Mouse (Mus musculus): Measurements from ENCODE around the gene Pwwp2b. TPM values are rescaled to one million over a fixed set of nuclear protein-coding genes. Genes with fewer than 3 reads are reported as not detected.

Gene Pwwp2b
- polyA plus RNA-seq (2016; fragmentation: Nextera tagmentation; extraction: Ambion mirVana), result 9.6 and 10.0 TPM in 2 replicates

DNA sequence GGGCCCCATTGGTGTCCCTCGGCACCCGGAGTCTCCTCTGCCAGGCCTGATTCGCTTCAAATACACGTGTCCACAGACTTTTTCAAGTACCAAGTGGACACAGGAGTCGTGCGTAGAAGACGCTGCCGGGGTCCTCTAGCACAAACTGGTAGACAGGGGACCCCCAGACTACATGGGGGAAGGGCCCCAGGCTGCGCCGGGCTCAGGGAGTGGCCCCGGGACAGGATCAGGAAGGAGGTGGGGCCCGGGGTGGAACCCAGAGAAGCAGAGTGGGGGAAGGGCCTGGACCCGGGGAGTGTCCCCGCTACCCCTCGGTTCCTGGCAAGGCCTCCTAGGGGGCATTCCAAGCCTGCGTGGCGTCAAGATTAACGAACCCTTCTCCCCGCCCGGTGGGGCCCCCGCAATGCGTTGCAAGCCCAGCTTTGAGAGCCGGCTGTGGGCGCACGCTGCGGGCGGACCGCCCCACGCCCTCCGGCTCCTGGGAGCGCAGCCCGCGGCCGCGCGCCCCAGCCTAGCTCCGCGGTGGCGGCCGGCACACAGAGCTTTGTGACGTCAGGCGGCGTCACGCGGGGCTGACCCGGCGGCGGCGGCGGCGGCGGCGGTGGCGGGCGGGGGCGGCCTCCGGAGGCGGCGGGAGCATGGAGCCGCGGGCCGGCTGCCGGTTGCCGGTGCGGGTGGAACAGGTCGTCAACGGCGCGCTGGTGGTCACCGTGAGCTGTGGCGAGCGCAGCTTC lies at the start of gene Pwwp2b:
Gene Pwwp2b (plus strand): TSS at position 602 of the 734 bp plus-strand sequence.
- Histone ChIP-seq H3K4me2 (peak within 1 kb of the TSS; percentile 94), H3K27ac (peak within 1 kb of the TSS; percentile 76), H3K9ac (replicated peaks) (peak within 1 kb of the TSS; percentile 84), H3K9me3 (no peaks in the 10 kb centered on the region), H3K4me3 (replicated peaks) (peak within 1 kb of the TSS; percentile 69), H3K36me3 (no peaks in the 10 kb centered on the region), H3K27me3 (peaks cover 35% of the 10 kb centered on the region), H3K4me1 (replicated peaks) (peaks cover 50% of the 10 kb centered on the region)
- peak; percentile 66 for ATAC-seq (ENCODE audit: insufficient number of reproducible peaks, insufficient read depth, low FRiP score, low TSS enrichment, low read depth)
- WGBS, result under 1% methylated on average over 66 of the region's 72 CpGs

DNA sequence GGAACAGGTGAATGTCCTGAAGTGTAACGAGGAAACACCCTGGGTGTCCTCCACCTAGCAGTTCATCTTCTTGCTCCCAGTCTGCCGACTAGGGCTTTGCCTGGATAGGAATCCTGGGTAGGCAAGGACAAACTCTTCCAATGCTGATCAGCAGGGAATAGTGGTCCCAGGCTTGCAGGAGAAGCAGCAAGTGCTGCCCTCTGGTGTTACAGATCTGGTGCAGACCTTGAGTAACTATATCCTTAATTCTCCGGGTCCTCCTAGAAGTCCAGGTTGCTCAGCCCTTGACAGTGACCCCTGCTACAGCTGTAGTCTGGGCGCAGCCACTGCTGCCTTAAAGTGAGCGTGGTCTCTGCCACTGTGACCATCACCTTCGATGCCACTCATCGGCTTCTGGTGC lies 48.2 kb upstream of the Pwwp2b start:
- Histone ChIP-seq H3K9me3 (no peaks in the 10 kb centered on the region), H3K27me3 (peaks cover 8% of the 10 kb centered on the region), H3K4me3 (replicated peaks) (no peak overlapping the region), H3K36me3 (no peaks in the 10 kb centered on the region), H3K4me1 (replicated peaks) (no peaks in the 10 kb centered on the region), H3K27ac (no peak overlapping the region), H3K4me2 (no peak overlapping the region), H3K9ac (replicated peaks) (no peak overlapping the region)
- WGBS, result 32% methylated on average over 7 of the region's 7 CpGs
- ATAC-seq (ENCODE audit: insufficient number of reproducible peaks, insufficient read depth, low FRiP score, low TSS enrichment, low read depth), result no peak; the same call in 1 of the 2 replicates

- WGBS, result 57% methylated on average over 6 of the region's 6 CpGs
- Histone ChIP-seq H3K4me2 (no peak overlapping the region), H3K27ac (no peak overlapping the region), H3K4me1 (replicated peaks) (no peaks in the 10 kb centered on the region), H3K4me3 (replicated peaks) (no peak overlapping the region), H3K9me3 (no peaks in the 10 kb centered on the region), H3K36me3 (no peaks in the 10 kb centered on the region), H3K27me3 (peaks cover 8% of the 10 kb centered on the region), H3K9ac (replicated peaks) (no peak overlapping the region)
- ATAC-seq (ENCODE audit: insufficient number of reproducible peaks, insufficient read depth, low FRiP score, low TSS enrichment, low read depth), result no peak
These were observed 47.1 kb upstream of the Pwwp2b start for GRCm38 (mm10) chr7:139201209-139201608.

- no peaks in the 10 kb centered on the region for H3K36me3 ChIP-seq
- 24% methylated on average over 7 of the region's 7 CpGs for WGBS
- no peaks in the 10 kb centered on the region for H3K9me3 ChIP-seq
- no peak overlapping the region for H3K27ac ChIP-seq
- peaks cover 5% of the 10 kb centered on the region; the same call in 1 of the 2 replicates for H3K4me1 ChIP-seq (replicated peaks)
- H3K4me3 ChIP-seq (replicated peaks), result no peak overlapping the region
- H3K9ac ChIP-seq (replicated peaks), result no peak overlapping the region
- ATAC-seq (ENCODE audit: insufficient number of reproducible peaks, insufficient read depth, low FRiP score, low TSS enrichment, low read depth), result no peak
- H3K4me2 ChIP-seq, result no peak overlapping the region
- H3K27me3 ChIP-seq, result peaks cover 5% of the 10 kb centered on the region; the same call in 1 of the 2 replicates
These were observed 40.1 kb upstream of the Pwwp2b start for GRCm38 (mm10) chr7:139208023-139208772.

DNA sequence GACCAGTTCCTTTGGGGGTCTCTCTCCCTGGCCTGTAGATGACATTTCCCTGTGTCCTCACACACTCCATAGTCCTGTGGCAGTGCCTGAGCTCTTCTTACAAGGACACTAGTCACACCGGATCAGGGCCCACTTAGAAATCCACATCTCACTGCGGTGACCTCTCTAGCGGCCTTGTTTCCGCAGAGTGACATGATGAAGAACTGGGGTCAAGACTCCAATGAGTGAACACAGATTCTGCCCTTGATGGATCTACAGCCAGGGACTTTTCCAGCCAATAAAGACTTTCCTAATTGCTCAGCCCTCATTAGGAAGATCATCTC lies 39.5 kb upstream of the Pwwp2b start:
- Histone ChIP-seq H3K4me1 (replicated peaks) (peaks cover 5% of the 10 kb centered on the region), H3K27ac (no peak overlapping the region), H3K36me3 (no peaks in the 10 kb centered on the region), H3K9me3 (no peaks in the 10 kb centered on the region), H3K27me3 (peaks cover 5% of the 10 kb centered on the region; the same call in 1 of the 2 replicates), H3K4me2 (no peak overlapping the region), H3K9ac (replicated peaks) (no peak overlapping the region), H3K4me3 (replicated peaks) (no peak overlapping the region)
- WGBS, result 52% methylated on average over 4 of the region's 4 CpGs
- no peak for ATAC-seq (ENCODE audit: insufficient number of reproducible peaks, insufficient read depth, low FRiP score, low TSS enrichment, low read depth)

GRCm38 (mm10) chr7:139211761-139212160 lies 36.5 kb upstream of the Pwwp2b start:
- Histone ChIP-seq H3K27me3 (peaks cover 4% of the 10 kb centered on the region; the same call in 1 of the 2 replicates), H3K4me1 (replicated peaks) (peaks cover 5% of the 10 kb centered on the region), H3K9me3 (no peaks in the 10 kb centered on the region), H3K4me3 (replicated peaks) (no peak overlapping the region), H3K27ac (no peak overlapping the region), H3K4me2 (no peak overlapping the region), H3K36me3 (no peaks in the 10 kb centered on the region), H3K9ac (replicated peaks) (no peak overlapping the region)
- WGBS, result 76% methylated on average over 6 of the region's 6 CpGs
- no peak for ATAC-seq (ENCODE audit: insufficient number of reproducible peaks, insufficient read depth, low FRiP score, low TSS enrichment, low read depth)

DNA sequence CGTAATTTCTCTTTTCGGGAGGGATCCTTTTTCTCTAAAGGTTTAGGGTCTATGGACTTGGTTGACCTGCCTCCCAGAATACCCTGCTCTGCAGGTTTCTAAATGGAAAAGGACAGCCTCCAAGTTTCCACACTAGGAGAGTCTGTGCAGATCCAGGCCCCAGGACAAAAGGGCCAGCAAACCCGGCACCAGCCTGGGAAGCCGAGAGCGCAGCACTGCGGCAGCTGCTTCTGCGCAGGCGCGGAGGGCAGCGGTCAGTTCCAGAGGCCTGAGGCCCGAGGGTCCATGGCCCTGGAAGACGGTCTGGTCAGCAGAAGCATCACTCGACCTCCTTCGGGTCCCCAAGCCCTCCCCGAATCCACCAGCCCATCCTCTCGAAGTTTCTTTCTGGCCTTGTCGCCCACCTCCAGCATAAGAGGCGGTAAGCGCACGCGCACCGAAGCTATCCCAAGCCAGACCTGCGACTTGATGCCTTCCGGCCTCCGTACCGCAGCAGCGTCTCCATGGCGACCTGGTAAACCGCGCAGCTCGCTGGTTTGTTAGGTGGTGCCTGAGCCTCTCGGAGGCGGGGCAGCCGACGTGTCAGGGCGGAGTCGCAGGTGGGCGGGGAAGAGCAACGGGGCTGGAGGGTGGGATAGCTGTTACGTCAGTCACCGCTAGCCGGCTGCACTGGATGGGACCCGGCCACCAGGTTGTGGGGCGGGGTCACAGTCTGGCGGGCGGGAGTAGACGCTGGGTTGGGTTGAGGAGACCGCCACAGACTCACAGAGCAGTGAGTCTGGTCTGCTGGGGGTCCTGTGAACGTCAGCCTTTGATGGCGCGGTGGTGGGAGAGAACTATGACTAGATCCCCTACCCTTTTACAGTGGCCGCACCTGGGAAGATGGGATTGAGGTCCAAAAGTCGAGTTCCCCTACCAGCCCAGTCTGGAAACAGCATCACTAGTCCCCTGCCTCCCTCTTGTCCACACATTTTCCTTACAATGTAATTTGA lies 35.2 kb upstream of the Pwwp2b start, which contains the start of the genes Lrrc27 and Stk32c:
Gene Lrrc27 (plus strand): TSS at position 235 of the 992 bp plus-strand sequence.
Gene Stk32c (minus strand): TSS at position 554 of the 992 bp plus-strand sequence.
- WGBS, result 2% methylated on average over 53 of the region's 53 CpGs
- peak within 1 kb of the TSS; percentile 58 for H3K4me2 ChIP-seq

DNA sequence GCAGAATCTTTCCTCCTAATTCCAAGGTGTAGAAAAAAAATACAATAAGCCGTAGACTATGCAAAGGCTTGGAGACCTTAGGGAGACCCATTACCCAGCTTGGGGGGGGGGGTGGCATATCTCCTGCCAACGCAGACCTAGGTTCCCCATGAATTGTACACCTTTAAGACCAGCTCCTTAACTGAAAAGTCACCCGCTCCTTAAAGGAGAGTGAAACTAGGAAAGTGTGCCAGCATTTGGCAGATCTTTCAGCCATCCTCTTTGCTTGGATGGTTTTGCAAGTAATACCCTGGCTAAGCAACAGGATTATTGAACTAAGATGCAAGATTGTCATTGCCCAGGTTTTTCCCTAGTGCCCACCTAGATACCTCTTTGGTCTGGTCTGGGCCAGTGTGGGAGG lies 34.5 kb upstream of the Pwwp2b start:
- H3K4me1 ChIP-seq (replicated peaks), result peaks cover 13% of the 10 kb centered on the region
- H3K36me3 ChIP-seq, result no peaks in the 10 kb centered on the region
- H3K27me3 ChIP-seq, result no peaks in the 10 kb centered on the region
- 0 out of 2 replicates have a peak, but pooled peaks have one; percentile 1 for ATAC-seq (ENCODE audit: insufficient number of reproducible peaks, insufficient read depth, low FRiP score, low TSS enrichment, low read depth)
- H3K9me3 ChIP-seq, result no peaks in the 10 kb centered on the region
- peak overlapping the region; percentile 40; the same call in 1 of the 2 replicates for H3K9ac ChIP-seq (replicated peaks)
- H3K27ac ChIP-seq, result no peak overlapping the region
- H3K4me2 ChIP-seq, result peak overlapping the region; percentile 58
- 61% methylated on average over 3 of the region's 3 CpGs for whole genome bisulfite sequencing
- H3K4me3 ChIP-seq (replicated peaks), result peak overlapping the region; percentile 59

More for the DNA sequence above, 35.2 kb upstream of the Pwwp2b start, which contains the start of the genes Lrrc27 and Stk32c:
- Histone ChIP-seq H3K4me3 (replicated peaks) (peak within 1 kb of the TSS; percentile 59), H3K27ac (peak within 1 kb of the TSS; percentile 88), H3K27me3 (no peaks in the 10 kb centered on the region), H3K4me1 (replicated peaks) (peaks cover 10% of the 10 kb centered on the region), H3K9me3 (no peaks in the 10 kb centered on the region), H3K36me3 (no peaks in the 10 kb centered on the region), H3K9ac (replicated peaks) (peak within 1 kb of the TSS; percentile 75)
- peak; percentile 97 for ATAC-seq (ENCODE audit: insufficient number of reproducible peaks, insufficient read depth, low FRiP score, low TSS enrichment, low read depth)

- H3K27ac ChIP-seq, result no peak overlapping the region
- no peaks in the 10 kb centered on the region for H3K36me3 ChIP-seq
- H3K4me2 ChIP-seq, result no peak overlapping the region
- H3K4me3 ChIP-seq (replicated peaks), result no peak overlapping the region
- H3K9ac ChIP-seq (replicated peaks), result no peak overlapping the region
- H3K4me1 ChIP-seq (replicated peaks), result peaks cover 13% of the 10 kb centered on the region
- WGBS, result 93% methylated on average over 3 of the region's 3 CpGs
- no peak for ATAC-seq (ENCODE audit: insufficient number of reproducible peaks, insufficient read depth, low FRiP score, low TSS enrichment, low read depth)
- no peaks in the 10 kb centered on the region for H3K9me3 ChIP-seq
- H3K27me3 ChIP-seq, result no peaks in the 10 kb centered on the region
These were observed 34.1 kb upstream of the Pwwp2b start for GRCm38 (mm10) chr7:139214160-139214559.

DNA sequence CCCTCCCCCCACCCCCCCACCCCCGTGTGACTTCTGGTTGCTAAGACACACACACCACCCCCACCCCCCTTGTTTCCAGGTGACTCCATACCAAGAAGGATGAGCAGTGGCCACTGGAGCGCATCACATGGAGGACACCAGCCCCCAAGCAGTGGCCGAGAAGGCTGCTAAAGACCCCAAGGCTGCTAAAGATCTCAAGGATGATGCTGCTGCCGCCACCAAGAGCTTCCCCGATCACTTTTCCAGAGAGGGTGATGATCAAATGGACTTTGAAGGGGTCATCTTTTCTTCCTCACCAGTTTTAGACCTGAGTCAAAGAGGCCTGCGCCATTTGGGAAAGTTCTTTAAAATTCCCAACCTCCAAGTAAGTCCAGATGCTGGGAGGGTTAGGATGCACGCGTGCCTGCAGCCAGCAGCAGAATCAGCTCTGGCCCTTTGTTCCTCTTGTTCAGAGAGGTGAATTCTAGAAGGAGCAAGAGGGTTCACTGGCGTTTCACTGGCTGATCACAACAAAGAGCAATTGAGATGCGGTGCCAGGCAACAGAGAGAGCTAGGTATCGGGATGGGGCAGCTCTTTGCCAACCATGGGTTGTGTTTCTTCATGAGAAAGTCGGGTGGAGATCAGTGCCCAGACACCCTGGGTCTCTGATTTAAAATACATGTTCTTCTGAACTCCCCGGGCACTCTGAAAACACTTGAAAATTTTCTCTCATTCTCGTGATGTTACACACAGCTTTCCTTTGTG lies 33.5 kb upstream of the Pwwp2b start:
- Histone ChIP-seq H3K27me3 (no peaks in the 10 kb centered on the region), H3K27ac (no peak overlapping the region), H3K9ac (replicated peaks) (no peak overlapping the region), H3K9me3 (no peaks in the 10 kb centered on the region), H3K36me3 (no peaks in the 10 kb centered on the region), H3K4me2 (no peak overlapping the region), H3K4me1 (replicated peaks) (peaks cover 13% of the 10 kb centered on the region), H3K4me3 (replicated peaks) (no peak overlapping the region)
- no peak for ATAC-seq (ENCODE audit: insufficient number of reproducible peaks, insufficient read depth, low FRiP score, low TSS enrichment, low read depth)
- 80% methylated on average over 14 of the region's 14 CpGs for WGBS

Measured in limb, embryonic 12.5 days (tissue).